20 mouse cellular contexts compared by ENCODE assay signal in genomic region chr13:94130394-94130793, GRCm38 (mm10).
DNase-seq lines count a peak whose midpoint lies in the region; ATAC-seq lines count a peak whose summit lies in the region.
"Had no signal": no experiment of that assay in that cellular context is flagged by ENCODE, and none has a peak within 500 bp of the region (broad histone marks: within the 10 kb centered on the region; RNA-seq: fewer than 3 reads in every experiment).

No protein-coding gene starts in this region.

- no peak overlapping the region for H3K4me3 ChIP-seq in heart, embryonic 15.5 days
- no peak overlapping the region for H3K4me3 ChIP-seq in lung, embryonic 15.5 days
- H3K4me3 ChIP-seq in limb, embryonic 15.5 days, result no peak overlapping the region
- H3K4me3 ChIP-seq: midbrain, embryonic 13.5 days; myocyte; stomach, embryonic 15.5 days had no signal

- 0 out of 2 replicates have a peak, but pooled peaks have one; percentile 7 for ATAC-seq in heart, embryonic 15.5 days (replicated peaks; ENCODE audit: insufficient number of reproducible peaks, insufficient read depth, low FRiP score, low read depth)
- no peak for ATAC-seq in lung, embryonic 15.5 days (ENCODE audit: borderline replicate concordance, extremely low read depth, low FRiP score, low TSS enrichment)
- ATAC-seq in limb, embryonic 15.5 days (ENCODE audit: insufficient number of reproducible peaks, low FRiP score, low TSS enrichment, low read depth), result no peak
- ATAC-seq: hindbrain, embryonic 16.5 days had no signal

- no peaks in the 10 kb centered on the region for H3K27me3 ChIP-seq in heart, embryonic 15.5 days
- no peaks in the 10 kb centered on the region for H3K27me3 ChIP-seq in lung, embryonic 15.5 days
- no peaks in the 10 kb centered on the region for H3K27me3 ChIP-seq in limb, embryonic 15.5 days
- H3K27me3 ChIP-seq: midbrain, embryonic 13.5 days; stomach, embryonic 15.5 days had no signal

- H3K27ac ChIP-seq in heart, embryonic 15.5 days, result peak overlapping the region; percentile 63; the same call in 1 of the 2 replicates
- H3K27ac ChIP-seq in lung, embryonic 15.5 days, result peak overlapping the region; percentile 19; the same call in 1 of the 2 replicates
- H3K27ac ChIP-seq in limb, embryonic 15.5 days, result peak overlapping the region; percentile 50
- H3K27ac ChIP-seq: liver, embryonic 14.5 days; macrophage; midbrain, embryonic 13.5 days; stomach, embryonic 15.5 days had no signal

- peak overlapping the region; percentile 31; the same call in 1 of the 2 replicates for H3K4me2 ChIP-seq in heart, embryonic 15.5 days
- H3K4me2 ChIP-seq in lung, embryonic 15.5 days, result no peak overlapping the region
- no peak overlapping the region for H3K4me2 ChIP-seq in limb, embryonic 15.5 days
- H3K4me2 ChIP-seq: midbrain, embryonic 13.5 days; stomach, embryonic 15.5 days had no signal

- peaks cover 29% of the 10 kb centered on the region for H3K4me1 ChIP-seq in heart, embryonic 15.5 days (replicated peaks)
- peaks cover 37% of the 10 kb centered on the region for H3K4me1 ChIP-seq in lung, embryonic 15.5 days
- H3K4me1 ChIP-seq in limb, embryonic 15.5 days, result peaks cover 28% of the 10 kb centered on the region

- WGBS in heart, embryonic 15.5 days, result 58% methylated on average over 7 of the region's 7 CpGs
- WGBS in lung, embryonic 15.5 days, result 54% methylated on average over 7 of the region's 7 CpGs
- WGBS in limb, embryonic 15.5 days, result 50% methylated on average over 7 of the region's 7 CpGs

- H3K36me3 ChIP-seq in heart, embryonic 15.5 days, result no peaks in the 10 kb centered on the region
- no peaks in the 10 kb centered on the region for H3K36me3 ChIP-seq in lung, embryonic 15.5 days
- no peaks in the 10 kb centered on the region for H3K36me3 ChIP-seq in limb, embryonic 15.5 days
- H3K36me3 ChIP-seq: midbrain, embryonic 13.5 days; stomach, embryonic 15.5 days had no signal

- no peak overlapping the region for H3K9ac ChIP-seq in heart, embryonic 15.5 days
- no peak overlapping the region for H3K9ac ChIP-seq in lung, embryonic 15.5 days
- no peak overlapping the region for H3K9ac ChIP-seq in limb, embryonic 15.5 days
- H3K9ac ChIP-seq: liver, embryonic 14.5 days; midbrain, embryonic 13.5 days; stomach, embryonic 15.5 days had no signal

- no peaks in the 10 kb centered on the region for H3K9me3 ChIP-seq in heart, embryonic 15.5 days (replicated peaks)
- no peaks in the 10 kb centered on the region for H3K9me3 ChIP-seq in lung, embryonic 15.5 days
- no peaks in the 10 kb centered on the region for H3K9me3 ChIP-seq in limb, embryonic 15.5 days
- H3K9me3 ChIP-seq: midbrain, embryonic 13.5 days; stomach, embryonic 15.5 days had no signal

- DNase-seq in adrenal gland, postnatal 14 days, result peak; percentile 12
- no peak for DNase-seq in adrenal gland, adult 2 months
- DNase-seq in heart, adult 8-10 months (ENCODE audit: low spot score), result no peak
- DNase-seq in lung, adult 18-20 months, result no peak
- no peak for DNase-seq in cerebellum, postnatal 25 days
- DNase-seq: adrenal gland, postnatal 36 days; cerebellum, postnatal 10 days; kidney, adult 8-10 months; retina, postnatal 1 day; spleen, adult 18-20 months; thymus, postnatal 14 days had no signal
